Mouse (Mus musculus) heart, postnatal 25 days (tissue): ENCODE data around the gene Cntln. TPM values are rescaled to one million over a fixed set of nuclear protein-coding genes. Genes with fewer than 3 reads are reported as not detected.

Source experiments
- DNase-seq: peaks from one replicate; pipeline ENCODE4 v3.0.0; 2022; ENCODE audit warnings: low spot score
- intact Hi-C: fragments of 180-260 bp; cut with DNase I; formaldehyde crosslinking; loops from one replicate; pipeline ENCODE4 v1.15.1; 2025
- total RNA-seq, 2 experiments: library from RNA; stranded (reverse); gene quantifications; 2 replicates each; pipeline ENCODE4 v1.2.3; 2021

Cntln gene
- total RNA-seq, 2 experiments from 2014 or later = 2.2 to 3.0 TPM

- intact Hi-C loops = no loop called here
- no peak for DNase-seq
Observed at GRCm38 (mm10) chr4:85045748-85046147, 161.6 kb downstream of the Cntln start.

- DNase-seq = no peak
- intact Hi-C loops = no loop called here
Observed at GRCm38 (mm10) chr4:85049933-85050553, 165.9 kb downstream of the Cntln start.

- intact Hi-C loops = no loop called here
- DNase-seq = no peak
Observed at GRCm38 (mm10) chr4:85054616-85055015, 170.5 kb downstream of the Cntln start.

GRCm38 (mm10) chr4:85059598-85059997, 175.5 kb downstream of the Cntln start:
- intact Hi-C loops = no loop called here
- no peak for DNase-seq

- DNase-seq = no peak
- intact Hi-C loops = no loop called here
Observed at GRCm38 (mm10) chr4:85061676-85062075, 177.6 kb downstream of the Cntln start.

GRCm38 (mm10) chr4:85096033-85096432, 211.9 kb downstream of the Cntln start:
- intact Hi-C loops = loop anchor here (2.0 kb wide), 3 partner anchors 219 to 1301 kb away; no protein-coding TSS in a partner anchor
- no peak for DNase-seq

- intact Hi-C loops = loop anchor here (2.0 kb wide), 3 partner anchors 220 to 1302 kb away; no protein-coding TSS in a partner anchor
- DNase-seq = peak; percentile 5
Observed at GRCm38 (mm10) chr4:85096682-85097081, 212.6 kb downstream of the Cntln start.

GRCm38 (mm10) chr4:85102168-85102567, 218.1 kb downstream of the Cntln start:
- intact Hi-C loops = no loop called here
- no peak for DNase-seq

- no peak for DNase-seq
- intact Hi-C loops = no loop called here
Observed at GRCm38 (mm10) chr4:85106416-85106815, 222.3 kb downstream of the Cntln start.

- DNase-seq = no peak
Observed at GRCm38 (mm10) chr4:85106961-85107360, 222.9 kb downstream of the Cntln start.

GRCm38 (mm10) chr4:85120271-85120670, 236.2 kb downstream of the Cntln start:
- DNase-seq = no peak
- intact Hi-C loops = no loop called here

More at GRCm38 (mm10) chr4:85106961-85107360, 222.9 kb downstream of the Cntln start:
- intact Hi-C loops = no loop called here

- DNase-seq = no peak
- intact Hi-C loops = no loop called here
Observed at GRCm38 (mm10) chr4:85149726-85150125, 265.6 kb downstream of the Cntln start.

- DNase-seq = no peak
- intact Hi-C loops = no loop called here
Observed at GRCm38 (mm10) chr4:85151881-85152280, 267.8 kb downstream of the Cntln start.

GRCm38 (mm10) chr4:85154361-85154760, 270.3 kb downstream of the Cntln start:
- intact Hi-C loops = no loop called here
- no peak for DNase-seq

- intact Hi-C loops = loop anchor here (1.0 to 5.0 kb wide), 2 partner anchors 231 to 641 kb away; no protein-coding TSS in a partner anchor
- no peak for DNase-seq
Observed at GRCm38 (mm10) chr4:85161156-85161555, 277.0 kb downstream of the Cntln start.

- no peak for DNase-seq
- intact Hi-C loops = loop anchor here (1.0 to 5.0 kb wide), 2 partner anchors 640 to 657 kb away; no protein-coding TSS in a partner anchor
Observed at GRCm38 (mm10) chr4:85162468-85163312, 278.6 kb downstream of the Cntln start.

GRCm38 (mm10) chr4:85163313-85163615, 279.2 kb downstream of the Cntln start:
- intact Hi-C loops = loop anchor here (5.0 kb wide), 1 partner anchor 639 kb away; no protein-coding TSS in a partner anchor
- no peak for DNase-seq

- intact Hi-C loops = no loop called here
- no peak for DNase-seq
Observed at GRCm38 (mm10) chr4:85168001-85168400, 283.9 kb downstream of the Cntln start.

GRCm38 (mm10) chr4:85175466-85175865, 291.4 kb downstream of the Cntln start:
- intact Hi-C loops = no loop called here
- DNase-seq = no peak

- no peak for DNase-seq
- intact Hi-C loops = no loop called here
Observed at GRCm38 (mm10) chr4:85178394-85179051, 294.4 kb downstream of the Cntln start.
